Mouse (Mus musculus): ENCODE data around the gene 2810408A11Rik. TPM values are rescaled to one million over a fixed set of nuclear protein-coding genes. Genes with fewer than 3 reads are reported as not detected.

Gene 2810408A11Rik
- polyA plus RNA-seq (2012; rRNA removed): 0.36 and 0.38 TPM in 2 replicates

DNA sequence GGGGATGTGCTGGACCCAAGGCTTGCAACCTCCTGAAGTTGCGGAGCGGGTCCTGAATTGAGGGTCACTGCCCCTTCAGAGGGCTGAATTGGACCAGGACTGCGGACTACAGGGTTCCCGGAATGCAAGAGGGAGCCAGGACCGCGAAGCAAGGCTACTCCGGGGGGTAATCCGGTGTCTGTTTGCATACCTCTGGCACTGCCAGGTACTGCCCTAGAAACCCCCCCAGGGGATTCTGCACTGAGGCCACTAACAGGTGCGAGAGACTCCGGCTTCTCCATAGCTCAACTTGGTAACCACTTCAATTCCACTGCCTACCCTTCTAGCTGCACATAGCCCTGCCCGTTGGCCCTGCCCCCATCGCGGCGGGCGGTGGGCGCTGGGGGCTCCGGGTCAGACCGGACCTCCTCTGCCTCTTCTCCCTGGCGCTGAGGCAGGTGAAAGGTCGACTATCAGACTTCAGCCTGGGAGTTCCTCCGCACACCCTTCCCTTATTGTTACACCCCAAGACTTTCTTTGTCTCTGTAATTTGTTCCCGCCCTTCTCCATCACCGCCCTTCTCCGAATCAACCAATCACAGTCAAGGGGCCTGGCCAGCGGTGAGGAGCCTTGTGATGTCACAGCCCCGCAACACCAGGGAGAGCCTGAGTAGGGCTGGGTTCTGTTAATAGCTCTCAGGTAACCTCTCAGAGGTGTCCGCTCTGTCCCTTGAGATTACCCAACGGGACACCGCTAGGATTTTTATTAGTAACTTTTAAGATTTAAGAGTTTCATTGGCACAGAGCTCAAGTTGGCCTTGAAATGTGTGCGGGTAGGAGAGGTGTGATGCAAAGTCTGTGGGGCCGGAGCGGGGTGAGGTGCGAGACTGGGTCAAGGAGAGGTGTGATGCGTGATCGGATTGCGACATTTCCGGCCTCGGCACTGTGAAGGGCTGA, at the start of gene 2810408A11Rik, which contains the start of gene Neurl4:
TSS of gene 2810408A11Rik (minus strand) at position 517 of the 935 bp plus-strand sequence.
TSS of gene Neurl4 (plus strand) at position 602 of the 935 bp plus-strand sequence.

DNA sequence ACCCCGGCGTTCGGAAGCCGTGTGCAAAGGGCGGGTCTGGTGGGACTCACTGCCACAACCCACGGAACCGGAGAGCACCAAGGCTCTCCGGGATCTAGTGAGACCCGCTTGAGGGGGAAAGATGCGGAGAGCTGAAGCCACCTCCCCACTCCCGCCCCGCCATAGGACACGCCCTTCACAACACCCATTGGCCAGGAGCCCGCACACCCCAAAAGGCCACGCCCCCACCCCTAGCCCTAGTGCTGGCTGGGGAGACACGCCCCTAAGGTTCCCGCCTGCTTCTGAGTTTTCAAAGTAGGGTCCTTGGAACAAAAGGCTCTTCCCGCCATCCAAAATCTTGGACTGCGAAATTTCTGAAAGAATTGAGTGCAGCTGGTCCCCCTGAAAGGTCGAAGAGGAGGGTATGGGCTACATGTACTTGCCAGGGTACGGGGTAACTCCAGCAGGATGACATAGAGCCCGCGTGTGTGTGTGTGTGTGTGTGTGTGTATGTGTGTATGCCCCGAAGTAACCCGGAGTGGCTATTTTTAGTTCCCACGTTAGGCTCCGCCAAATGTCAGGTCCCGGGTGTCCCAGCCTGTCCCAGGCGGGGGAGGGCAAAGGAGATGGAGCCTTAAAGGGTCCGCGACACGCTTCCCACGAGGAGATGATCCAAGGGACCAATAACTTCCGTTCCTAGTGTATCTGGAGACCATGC, 47.4 kb upstream of the 2810408A11Rik start, which contains the start of gene Slc2a4:
TSS of gene Slc2a4 (minus strand) at position 123 of the 697 bp plus-strand sequence.

DNA sequence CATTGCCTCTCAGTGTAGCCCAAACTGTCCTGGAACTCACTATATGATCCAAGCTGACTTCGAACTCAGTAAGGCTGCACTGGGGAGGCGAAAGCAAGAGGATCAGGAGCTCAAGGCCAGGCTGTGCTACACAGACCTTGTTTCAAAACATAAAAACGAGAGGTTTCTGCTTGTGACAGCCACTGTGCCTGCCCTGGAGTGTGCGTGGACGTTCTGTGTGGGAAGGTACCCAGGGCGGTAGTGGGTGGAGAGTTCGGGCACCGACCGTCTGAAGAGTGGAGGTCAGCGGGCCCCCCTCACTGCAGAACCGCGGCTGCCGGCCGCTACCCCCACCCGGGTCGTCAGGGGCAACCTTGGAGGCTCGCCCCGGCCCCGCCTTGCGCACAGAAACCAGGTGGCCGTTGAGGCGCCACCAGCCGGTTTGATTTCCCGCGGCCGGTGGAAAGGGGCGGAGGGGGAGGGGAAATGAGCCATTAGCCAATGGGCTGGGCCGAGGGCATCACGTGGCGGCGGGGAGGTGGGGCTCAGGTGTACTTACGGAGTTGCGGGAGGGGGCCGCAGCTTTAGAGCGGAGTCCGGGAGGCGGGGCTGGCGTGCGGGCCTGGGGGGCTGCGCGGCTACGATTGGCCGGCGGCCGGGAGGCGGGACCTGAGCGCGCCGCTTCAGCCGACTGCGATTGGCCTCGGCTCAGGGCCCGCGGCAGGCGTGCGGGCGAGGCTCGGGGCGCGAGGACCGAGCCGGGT, 34.5 kb upstream of the 2810408A11Rik start, which contains the start of gene Ybx2:
TSS of gene Ybx2 (plus strand) at position 660 of the 743 bp plus-strand sequence.

DNA sequence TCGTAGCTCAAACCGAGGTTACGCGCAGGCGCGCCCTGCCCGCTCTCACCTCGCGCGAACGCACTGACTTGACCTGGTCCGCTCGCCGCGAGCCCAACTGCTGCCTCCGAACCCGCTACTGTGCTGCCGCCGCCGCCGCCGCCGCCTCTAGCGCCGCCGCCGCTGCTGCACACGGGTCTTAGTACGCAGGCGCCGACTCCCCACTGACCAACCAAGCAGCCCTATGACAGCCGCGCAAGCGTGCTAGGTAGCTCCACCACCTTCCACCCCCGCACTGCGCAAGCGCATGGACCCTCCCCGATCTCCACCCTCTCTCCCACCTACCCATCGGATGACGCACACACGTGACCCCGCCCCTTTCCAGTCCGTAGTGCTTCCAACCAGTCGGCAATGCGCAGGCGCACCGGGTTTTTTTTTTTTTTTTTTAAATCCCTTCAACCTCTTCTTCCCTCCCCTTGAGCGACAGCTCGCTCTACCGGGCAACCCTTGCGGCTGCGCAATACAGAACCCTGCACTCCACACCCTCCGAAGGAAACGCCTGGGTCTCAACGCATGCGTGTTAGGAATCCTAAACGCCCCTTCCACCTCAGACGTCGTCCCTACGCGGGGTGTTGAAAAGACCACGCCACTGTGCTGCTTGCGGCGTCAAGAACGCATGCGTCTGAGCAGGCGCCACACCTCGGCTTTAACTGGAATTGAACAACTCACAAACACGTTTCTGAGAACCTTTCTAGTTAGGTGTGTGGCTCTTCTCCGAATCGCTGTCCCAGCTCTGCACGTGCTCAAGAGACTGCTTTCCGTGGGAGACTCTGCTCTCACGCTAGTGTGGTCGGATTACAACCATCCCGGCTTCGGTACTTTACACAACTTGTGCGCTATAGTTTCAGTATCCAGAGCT, 20.6 kb upstream of the 2810408A11Rik start, which contains the start of gene Eif5a:
TSS of gene Eif5a (minus strand) at position 845 of the 898 bp plus-strand sequence.

DNA sequence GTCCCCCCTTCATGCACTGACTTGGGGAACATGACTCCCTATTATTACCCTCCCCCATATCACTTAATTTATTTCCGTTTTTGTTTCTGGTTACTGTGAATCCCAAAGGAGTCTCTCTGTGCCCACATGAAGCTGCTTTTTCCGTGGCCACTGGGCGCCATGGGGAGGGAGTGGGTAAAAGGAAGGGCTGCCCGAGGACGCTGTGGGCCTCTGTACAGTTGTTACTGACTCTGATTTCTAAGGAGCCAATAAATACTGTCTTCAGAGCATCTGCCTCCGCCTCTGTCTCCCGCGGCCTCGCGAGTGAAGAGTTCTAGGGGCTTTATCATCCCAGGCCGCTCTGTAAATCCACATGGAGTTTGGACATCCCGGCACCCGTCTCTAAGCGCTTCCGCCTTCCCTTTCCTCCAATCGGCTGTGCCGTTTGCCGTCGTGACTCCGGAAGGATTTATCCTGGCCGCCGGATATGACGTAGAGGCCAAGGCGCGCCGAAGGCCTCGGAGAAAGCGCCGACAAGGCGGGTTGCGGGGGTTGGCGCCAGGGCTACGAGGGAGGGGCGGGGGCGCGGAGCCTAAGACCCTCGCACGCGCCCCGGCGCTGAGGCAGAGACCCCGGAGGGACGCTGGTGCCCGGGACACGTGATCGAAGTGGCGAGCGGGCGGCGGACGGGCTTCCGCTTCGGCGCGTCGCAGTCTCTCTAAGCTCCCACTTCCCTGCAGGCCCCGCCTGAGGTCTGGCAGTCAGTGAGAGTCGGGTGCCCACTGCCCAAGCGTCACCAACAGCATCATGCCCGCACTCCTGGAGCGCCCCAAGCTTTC, 13.0 kb upstream of the 2810408A11Rik start, which contains the start of gene Gps2:
TSS of gene Gps2 (plus strand) at position 335 of the 818 bp plus-strand sequence.

DNA sequence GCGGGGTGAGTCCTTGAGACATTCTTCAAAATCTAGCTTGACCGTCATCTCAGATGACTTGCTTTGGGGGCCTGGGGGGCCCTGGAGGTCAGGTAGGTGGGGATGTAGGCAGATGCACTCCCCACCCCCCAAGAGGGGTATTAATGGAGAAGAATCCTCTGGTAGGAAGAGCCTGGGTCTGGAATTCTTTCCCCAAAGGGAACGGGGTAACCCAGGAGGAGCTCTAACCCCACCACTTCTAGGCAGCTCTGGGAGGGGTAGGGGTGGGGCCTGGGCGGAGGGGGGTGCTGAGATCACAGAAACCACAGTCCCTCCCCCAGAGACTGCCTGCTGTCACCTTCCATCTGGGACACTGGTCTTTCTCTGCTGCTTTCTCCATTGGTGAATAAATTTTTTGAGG, 5.5 kb downstream of the 2810408A11Rik start, which contains the start of gene Acap1:
TSS of gene Acap1 (minus strand) at position 249 of the 400 bp plus-strand sequence.

DNA sequence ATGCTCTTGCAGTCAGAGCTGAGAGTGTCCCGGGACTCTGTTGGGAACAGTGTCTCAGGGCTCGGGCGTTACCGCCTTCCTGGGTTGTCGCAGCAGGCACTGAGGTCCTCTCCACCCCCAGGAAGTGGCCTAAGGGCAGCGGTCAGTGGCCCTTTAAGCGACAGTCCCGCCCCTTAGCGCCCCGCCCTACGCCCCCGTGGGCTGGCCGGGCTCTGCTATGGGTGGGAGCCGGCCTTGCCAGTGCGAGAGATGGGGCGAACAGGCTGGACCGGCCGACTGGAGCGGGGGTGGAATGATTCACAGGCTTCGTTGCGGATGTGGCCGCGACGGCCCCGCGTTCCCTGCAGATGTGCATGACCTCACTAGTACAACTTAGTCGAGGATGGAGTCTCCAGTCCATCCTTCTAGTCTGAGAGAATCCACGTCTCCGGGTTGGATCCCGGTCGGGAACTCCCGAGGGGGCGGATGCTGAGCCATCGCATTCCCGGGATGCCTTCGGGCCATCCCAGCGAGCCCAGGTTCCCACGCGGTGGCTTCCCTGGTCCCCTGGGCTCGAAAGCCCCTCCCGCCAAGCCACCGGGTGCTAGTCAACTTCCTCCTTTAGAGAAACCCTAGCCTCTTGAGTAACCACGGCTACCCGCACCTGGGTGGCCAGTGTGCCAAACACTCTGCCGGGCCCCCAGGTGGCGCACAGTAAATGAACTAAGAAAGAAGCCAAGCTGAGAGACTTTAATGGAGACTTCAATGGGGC, 19.8 kb downstream of the 2810408A11Rik start, which contains the start of gene Kctd11:
TSS of gene Kctd11 (minus strand) at position 554 of the 751 bp plus-strand sequence.

DNA sequence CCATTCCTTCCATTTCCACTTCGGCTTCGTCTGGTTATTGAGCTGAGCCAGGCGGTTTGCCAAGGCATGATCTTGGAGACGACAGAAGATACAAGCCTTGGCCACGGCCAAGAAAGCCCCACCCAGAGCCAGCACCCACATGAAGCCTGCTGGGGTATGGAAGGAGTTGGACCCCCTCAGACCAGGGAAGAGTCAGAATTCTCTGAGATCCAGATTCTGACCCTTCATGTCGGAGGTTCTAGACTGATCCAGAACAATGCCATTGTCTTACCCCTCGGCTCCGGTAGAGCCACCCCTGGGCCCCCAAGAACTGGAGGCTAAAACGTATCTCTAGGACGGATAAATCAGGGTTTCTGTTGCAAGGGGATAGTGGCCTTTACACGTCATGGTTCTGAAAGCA, 22.9 kb downstream of the 2810408A11Rik start, which contains the start of gene Tmem95:
TSS of gene Tmem95 (minus strand) at position 141 of the 400 bp plus-strand sequence.

DNA sequence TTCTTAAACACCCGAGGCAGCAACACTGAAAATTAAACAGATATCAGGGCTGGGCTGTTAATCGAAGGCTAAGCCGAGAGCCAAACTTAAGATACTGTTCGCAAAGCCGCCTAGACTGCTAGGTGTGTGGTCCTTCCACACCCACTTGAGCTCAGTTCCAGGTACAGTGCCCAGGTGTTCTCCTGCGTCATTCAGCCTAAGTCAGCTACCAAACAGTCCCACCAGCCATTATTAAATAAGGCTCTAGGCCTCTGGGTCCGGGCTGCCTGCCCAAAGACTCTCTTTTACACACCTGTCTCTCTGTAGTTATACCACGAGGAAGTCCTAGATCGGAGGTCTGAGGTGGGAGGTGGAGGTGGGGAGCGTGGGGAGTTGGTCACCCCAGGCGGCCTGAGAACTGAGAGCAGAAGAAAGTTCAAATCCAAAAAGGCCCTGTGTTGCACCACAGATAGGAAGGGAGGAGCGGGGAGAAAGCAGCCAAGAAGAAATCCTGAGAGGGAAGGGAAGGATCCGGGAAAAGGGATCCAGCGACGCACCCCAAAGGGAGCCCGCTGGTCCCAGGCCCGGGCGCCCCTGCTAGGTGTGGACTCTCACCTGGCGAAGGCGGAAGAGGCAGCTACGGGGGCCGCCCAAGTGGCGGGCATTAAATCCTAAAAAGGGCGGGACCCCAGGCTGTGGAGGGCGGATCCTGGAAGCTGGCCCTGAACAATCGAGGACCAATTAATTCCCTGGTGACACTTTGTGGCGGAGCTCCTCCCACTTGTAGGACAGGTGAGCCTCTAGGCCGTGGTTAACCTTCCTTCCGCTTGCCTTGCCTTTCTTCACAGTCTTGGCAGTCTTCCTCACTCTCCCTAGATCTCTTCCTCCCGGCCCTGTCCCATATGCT, 42.4 kb downstream of the 2810408A11Rik start, which contains the start of gene Tnk1:
TSS of gene Tnk1 (minus strand) at position 618 of the 886 bp plus-strand sequence.

Other genes with a start within 250 kb of the 2810408A11Rik start
- gene Sox15, start 245.7 kb downstream of the 2810408A11Rik start, polyA plus RNA-seq (2012; rRNA removed): 0.07 and 0.11 TPM in 2 replicates
- gene Mpdu1, start 238.3 kb downstream of the 2810408A11Rik start, polyA plus RNA-seq (2012; rRNA removed): 45.9 and 49.8 TPM in 2 replicates
- gene Cd68, start 234.8 kb downstream of the 2810408A11Rik start, polyA plus RNA-seq (2012; rRNA removed): 14.8 and 16.0 TPM in 2 replicates
- gene Eif4a1, start 228.6 kb downstream of the 2810408A11Rik start, polyA plus RNA-seq (2012; rRNA removed): 330 and 348 TPM in 2 replicates
- 37.6 and 40.5 TPM in 2 replicates for gene Senp3, start 218.9 kb downstream of the 2810408A11Rik start, polyA plus RNA-seq (2012; rRNA removed)
- gene Tnfsf13, start 215.2 kb downstream of the 2810408A11Rik start, polyA plus RNA-seq (2012; rRNA removed): 0.54 and 0.78 TPM in 2 replicates
- gene Tnfsf12, start 205.1 kb downstream of the 2810408A11Rik start, polyA plus RNA-seq (2012; rRNA removed): 4.4 and 4.8 TPM in 2 replicates
- 0.96 and 1.1 TPM in 2 replicates for gene Tnfsfm13, start 204.9 kb downstream of the 2810408A11Rik start, polyA plus RNA-seq (2012; rRNA removed)
- 5.5 and 8.0 TPM in 2 replicates for gene Polr2a, start 142.3 kb downstream of the 2810408A11Rik start, polyA plus RNA-seq (2012; rRNA removed)
- 0.02 TPM in 1 of 2 replicates, not detected in the other for gene Slc35g3, start 139.0 kb downstream of the 2810408A11Rik start, polyA plus RNA-seq (2012; rRNA removed)
- 2.3 and 2.8 TPM in 2 replicates for gene Zbtb4, start 135.1 kb downstream of the 2810408A11Rik start, polyA plus RNA-seq (2012; rRNA removed)
- gene Chrnb1, start 105.0 kb downstream of the 2810408A11Rik start, polyA plus RNA-seq (2012; rRNA removed): 1.3 and 1.6 TPM in 2 replicates
- gene Fgf11, start 99.1 kb downstream of the 2810408A11Rik start, polyA plus RNA-seq (2012; rRNA removed): 0.43 and 0.58 TPM in 2 replicates
- gene Tmem102, start 95.4 kb downstream of the 2810408A11Rik start, polyA plus RNA-seq (2012; rRNA removed): 1.2 and 1.6 TPM in 2 replicates
- gene Gm39566, start 85.7 kb downstream of the 2810408A11Rik start, polyA plus RNA-seq (2012; rRNA removed): not detected in 2 replicates
- not detected in 2 replicates for gene Spem2, start 82.5 kb downstream of the 2810408A11Rik start, polyA plus RNA-seq (2012; rRNA removed)
- not detected in 2 replicates for gene Spem1, start 78.8 kb downstream of the 2810408A11Rik start, polyA plus RNA-seq (2012; rRNA removed)
- 2.2 and 3.1 TPM in 2 replicates for gene Nlgn2, start 63.2 kb downstream of the 2810408A11Rik start, polyA plus RNA-seq (2012; rRNA removed)
- 227 and 300 TPM in 2 replicates for gene Tmem256, start 62.5 kb downstream of the 2810408A11Rik start, polyA plus RNA-seq (2012; rRNA removed)
- 19.8 and 22.6 TPM in 2 replicates for gene Plscr3, start 54.6 kb downstream of the 2810408A11Rik start, polyA plus RNA-seq (2012; rRNA removed)
- 0.49 and 0.73 TPM in 2 replicates for gene Tnk1, start 42.3 kb downstream of the 2810408A11Rik start, polyA plus RNA-seq (2012; rRNA removed)
- not detected in 2 replicates for gene Tmem95, start 23.0 kb downstream of the 2810408A11Rik start, polyA plus RNA-seq (2012; rRNA removed)
- 1.2 TPM in 2 replicates for gene Kctd11, start 19.6 kb downstream of the 2810408A11Rik start, polyA plus RNA-seq (2012; rRNA removed)
- 7.9 and 10.7 TPM in 2 replicates for gene Acap1, start 5.4 kb downstream of the 2810408A11Rik start, polyA plus RNA-seq (2012; rRNA removed)
- 11.4 and 13.4 TPM in 2 replicates for gene Neurl4, start 85 bp upstream of the 2810408A11Rik start, polyA plus RNA-seq (2012; rRNA removed)
- 43.2 and 45.2 TPM in 2 replicates for gene Gps2, start 12.9 kb upstream of the 2810408A11Rik start, polyA plus RNA-seq (2012; rRNA removed)
- 578 and 620 TPM in 2 replicates for gene Eif5a, start 21.0 kb upstream of the 2810408A11Rik start, polyA plus RNA-seq (2012; rRNA removed)
- gene Ybx2, start 34.8 kb upstream of the 2810408A11Rik start, polyA plus RNA-seq (2012; rRNA removed): 0.08 and 0.42 TPM in 2 replicates
- gene Slc2a4, start 47.2 kb upstream of the 2810408A11Rik start, polyA plus RNA-seq (2012; rRNA removed): 8.7 and 9.0 TPM in 2 replicates
- gene Cldn7, start 63.8 kb upstream of the 2810408A11Rik start, polyA plus RNA-seq (2012; rRNA removed): 3.2 and 4.8 TPM in 2 replicates
- gene Ctdnep1, start 80.2 kb upstream of the 2810408A11Rik start, polyA plus RNA-seq (2012; rRNA removed): 23.5 and 24.9 TPM in 2 replicates
- 34.3 and 36.0 TPM in 2 replicates for gene Elp5, start 81.5 kb upstream of the 2810408A11Rik start, polyA plus RNA-seq (2012; rRNA removed)
- 191 and 207 TPM in 2 replicates for gene Gabarap, start 90.2 kb upstream of the 2810408A11Rik start, polyA plus RNA-seq (2012; rRNA removed)
- 15.0 and 15.6 TPM in 2 replicates for gene Phf23, start 94.8 kb upstream of the 2810408A11Rik start, polyA plus RNA-seq (2012; rRNA removed)
- 4.2 and 4.6 TPM in 2 replicates for gene Dvl2, start 99.6 kb upstream of the 2810408A11Rik start, polyA plus RNA-seq (2012; rRNA removed)
- gene Acadvl, start 114.4 kb upstream of the 2810408A11Rik start, polyA plus RNA-seq (2012; rRNA removed): 164 and 167 TPM in 2 replicates
- 1.6 and 2.3 TPM in 2 replicates for gene Dlg4, start 116.0 kb upstream of the 2810408A11Rik start, polyA plus RNA-seq (2012; rRNA removed)
- gene Asgr1, start 153.1 kb upstream of the 2810408A11Rik start, polyA plus RNA-seq (2012; rRNA removed): 170 and 192 TPM in 2 replicates
- 46.4 and 50.4 TPM in 2 replicates for gene Asgr2, start 191.7 kb upstream of the 2810408A11Rik start, polyA plus RNA-seq (2012; rRNA removed)
- gene Mgl2, start 229.3 kb upstream of the 2810408A11Rik start, polyA plus RNA-seq (2012; rRNA removed): 1.3 and 1.7 TPM in 2 replicates

Measured in liver, embryonic 18 days (tissue).